Mouse (Mus musculus) gastrocnemius, postnatal 14 days (tissue): ENCODE measurements around the gene Senp1. TPM values are rescaled to one million over a fixed set of nuclear protein-coding genes. Genes with fewer than 3 reads are reported as not detected.

Experiments
- DNase-seq: peaks from one replicate; pipeline ENCODE4 v3.0.0; 2021; ENCODE audit warnings: mixed read lengths
- intact Hi-C: fragments of 180-260 bp; cut with DNase I; formaldehyde crosslinking; loops from one replicate; pipeline ENCODE4 v1.15.1; 2025; ENCODE audit warnings: low total_unique reads
- total RNA-seq, 2 experiments: library from RNA; stranded (reverse); gene quantifications; 2 replicates each; pipeline ENCODE4 v1.2.3; 2021

Senp1 gene
- total RNA-seq, 2 experiments from 2014 or later = 6.8 to 7.0 TPM

DNA sequence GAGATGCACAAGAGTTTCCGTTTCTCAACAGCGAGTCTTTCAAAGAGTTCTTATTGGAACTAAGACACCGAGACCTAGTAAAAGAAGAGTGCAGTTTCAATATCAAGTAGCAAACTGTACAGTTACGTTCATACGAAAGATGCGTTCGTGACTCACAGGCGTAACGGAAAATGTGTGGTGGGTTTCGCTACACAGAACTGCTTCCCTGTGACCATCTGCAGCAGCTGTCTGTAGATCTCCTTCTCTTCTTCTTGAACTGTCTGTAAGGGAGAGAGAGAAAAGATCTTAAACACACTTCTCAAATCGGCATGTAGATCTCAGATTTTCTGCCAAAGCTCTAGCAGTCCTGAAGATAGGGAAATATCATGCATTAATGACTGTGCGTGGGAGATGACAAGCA lies 26.9 kb downstream of the Senp1 start:
- no peak for DNase-seq
- intact Hi-C loops = no loop called here

DNA sequence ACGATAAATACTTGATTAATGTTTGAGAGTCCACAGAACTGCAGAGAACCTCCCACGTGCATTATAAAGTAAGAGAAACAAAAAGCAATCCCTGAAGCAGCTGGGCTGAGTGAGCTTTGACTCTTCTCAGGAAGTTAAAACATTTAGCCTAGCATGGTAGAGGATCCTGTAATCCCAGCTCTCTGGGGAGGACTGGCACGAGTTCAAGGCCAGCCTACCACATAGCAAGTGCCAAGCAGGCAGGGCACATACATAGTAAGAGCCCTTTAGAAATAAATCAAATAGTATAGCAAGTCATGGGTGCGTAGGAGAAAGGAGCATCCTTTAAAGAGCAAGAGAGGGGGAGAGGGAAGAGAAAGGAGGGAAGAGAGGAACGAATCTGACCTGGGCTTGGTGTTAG lies 27.7 kb downstream of the Senp1 start:
- no peak for DNase-seq
- intact Hi-C loops = no loop called here

DNA sequence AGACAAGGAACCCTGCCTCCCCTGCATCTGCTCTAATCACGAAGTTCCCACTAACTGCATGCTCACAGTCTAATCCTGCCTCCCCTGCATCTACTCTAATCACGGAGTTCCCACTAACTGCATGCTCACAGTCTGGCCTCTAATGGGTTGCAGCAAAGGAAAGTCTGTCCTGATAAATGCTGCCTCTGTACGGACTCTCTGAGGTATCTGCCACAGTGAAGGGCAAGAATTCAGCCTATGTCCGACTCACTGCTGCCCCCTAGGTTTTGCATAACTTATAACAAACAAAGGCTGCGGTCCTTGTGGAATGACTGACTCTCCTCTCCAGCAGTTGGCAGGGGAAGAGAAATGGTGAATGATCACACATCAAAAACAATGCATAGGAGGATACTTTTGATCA lies 38.3 kb downstream of the Senp1 start:
- intact Hi-C loops = no loop called here
- no peak for DNase-seq

DNA sequence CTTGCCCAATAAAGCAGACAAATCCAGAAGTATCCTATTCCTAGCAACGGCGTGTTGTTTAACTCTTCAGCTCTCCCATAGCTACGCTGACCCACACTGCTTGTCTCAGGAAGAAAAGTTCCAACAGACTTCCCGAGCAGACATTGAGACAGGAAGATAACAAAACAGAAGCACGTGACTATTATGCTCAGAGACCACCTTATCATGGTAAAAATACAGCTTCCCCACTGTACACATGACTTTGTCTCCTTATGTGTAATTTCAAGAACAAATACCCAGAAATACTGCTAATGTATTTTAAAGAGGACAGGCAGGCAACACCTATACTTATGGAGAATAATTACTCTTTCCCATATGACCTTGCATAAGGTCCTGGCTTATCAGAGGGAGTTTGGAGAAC lies 41.9 kb downstream of the Senp1 start:
- DNase-seq = no peak
- intact Hi-C loops = no loop called here

GRCm38 (mm10) chr15:98048918-98049700 lies 44.4 kb downstream of the Senp1 start:
- no peak for DNase-seq
- intact Hi-C loops = no loop called here

DNA sequence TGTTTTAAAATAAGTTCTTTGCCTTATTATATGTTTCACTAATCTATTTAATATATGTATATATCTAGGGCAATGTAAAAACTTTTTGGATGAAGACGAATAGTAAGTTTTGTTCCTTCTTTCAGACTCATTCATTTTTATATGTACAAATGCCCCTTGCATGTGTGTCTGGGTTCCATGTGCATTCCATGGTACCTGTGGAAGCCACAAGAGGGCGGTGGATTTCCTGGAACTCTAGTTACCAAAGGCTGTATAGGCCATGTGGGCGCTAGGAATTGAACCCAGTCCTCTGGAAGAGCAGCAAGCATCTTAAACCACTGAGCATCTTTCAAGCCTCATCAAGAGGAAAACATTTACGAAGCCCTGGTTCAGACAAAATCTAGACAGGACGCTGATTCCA lies 49.2 kb downstream of the Senp1 start:
- intact Hi-C loops = no loop called here
- DNase-seq = no peak

DNA sequence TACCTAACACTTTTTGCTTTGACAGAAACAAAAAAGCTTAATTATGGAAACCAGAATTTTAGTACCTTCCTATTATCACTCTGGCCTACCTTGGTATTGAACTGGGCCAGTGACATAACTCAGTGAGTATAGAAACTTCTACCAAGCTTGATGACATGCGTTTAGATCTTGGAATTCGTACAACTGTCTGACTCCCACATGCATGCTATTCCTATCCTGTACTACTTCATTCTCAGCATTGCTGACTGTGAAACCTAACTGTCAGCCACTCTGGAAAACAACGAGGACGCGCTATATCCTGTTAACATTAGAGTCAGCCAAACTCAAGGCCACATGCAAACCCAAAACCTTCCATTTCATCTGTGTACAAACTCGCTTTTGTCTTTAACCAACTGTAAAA lies 49.6 kb downstream of the Senp1 start:
- intact Hi-C loops = no loop called here
- DNase-seq = no peak

GRCm38 (mm10) chr15:98042508-98042907 lies 51.0 kb downstream of the Senp1 start:
- no peak for DNase-seq
- intact Hi-C loops = no loop called here

DNA sequence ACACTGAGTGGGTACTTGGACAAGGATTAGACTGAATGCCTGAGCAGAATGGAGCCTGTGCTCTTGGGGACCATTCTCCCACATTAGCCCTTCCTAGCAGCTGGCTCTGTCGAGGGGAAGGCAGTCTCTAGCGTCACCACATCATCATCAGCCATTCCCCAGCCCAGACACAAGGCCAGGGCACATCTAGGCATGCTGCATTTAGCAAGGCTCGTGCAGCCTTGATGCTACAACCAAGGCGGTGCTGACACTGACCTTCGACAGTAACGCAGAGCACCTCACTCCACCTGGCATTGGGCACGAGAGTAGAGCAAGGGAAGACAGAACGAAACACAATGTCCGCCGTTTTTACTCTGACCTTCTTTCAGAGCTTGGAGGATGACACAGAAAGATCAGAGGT lies 53.9 kb downstream of the Senp1 start:
- intact Hi-C loops = no loop called here
- DNase-seq = no peak

GRCm38 (mm10) chr15:98036578-98036977 lies 57.0 kb downstream of the Senp1 start:
- DNase-seq = no peak
- intact Hi-C loops = no loop called here

- DNase-seq = no peak
- intact Hi-C loops = no loop called here
Measured at GRCm38 (mm10) chr15:98035076-98035755, 58.3 kb downstream of the Senp1 start.

- no peak for DNase-seq
- intact Hi-C loops = no loop called here
Measured at GRCm38 (mm10) chr15:98033233-98033748, 60.3 kb downstream of the Senp1 start.

DNA sequence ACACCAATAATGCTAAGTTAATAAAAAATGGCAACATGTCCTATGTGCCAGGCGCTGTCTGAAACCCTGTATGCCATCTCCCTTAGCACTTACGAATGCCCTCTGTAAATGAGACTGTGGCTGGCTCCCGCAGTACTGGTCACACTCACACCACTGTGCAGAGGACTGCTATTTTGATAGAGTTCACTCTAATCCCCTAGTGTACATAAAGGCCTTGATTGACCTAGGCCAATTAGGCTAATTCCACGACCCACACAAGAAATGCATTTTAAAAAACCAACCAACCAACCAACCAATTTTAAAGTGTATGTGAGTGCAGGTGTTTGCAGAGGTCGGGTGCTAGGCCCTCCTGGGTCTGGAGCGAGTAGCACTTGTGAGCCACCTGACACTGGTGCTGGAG lies 63.7 kb downstream of the Senp1 start:
- intact Hi-C loops = no loop called here
- DNase-seq = no peak

DNA sequence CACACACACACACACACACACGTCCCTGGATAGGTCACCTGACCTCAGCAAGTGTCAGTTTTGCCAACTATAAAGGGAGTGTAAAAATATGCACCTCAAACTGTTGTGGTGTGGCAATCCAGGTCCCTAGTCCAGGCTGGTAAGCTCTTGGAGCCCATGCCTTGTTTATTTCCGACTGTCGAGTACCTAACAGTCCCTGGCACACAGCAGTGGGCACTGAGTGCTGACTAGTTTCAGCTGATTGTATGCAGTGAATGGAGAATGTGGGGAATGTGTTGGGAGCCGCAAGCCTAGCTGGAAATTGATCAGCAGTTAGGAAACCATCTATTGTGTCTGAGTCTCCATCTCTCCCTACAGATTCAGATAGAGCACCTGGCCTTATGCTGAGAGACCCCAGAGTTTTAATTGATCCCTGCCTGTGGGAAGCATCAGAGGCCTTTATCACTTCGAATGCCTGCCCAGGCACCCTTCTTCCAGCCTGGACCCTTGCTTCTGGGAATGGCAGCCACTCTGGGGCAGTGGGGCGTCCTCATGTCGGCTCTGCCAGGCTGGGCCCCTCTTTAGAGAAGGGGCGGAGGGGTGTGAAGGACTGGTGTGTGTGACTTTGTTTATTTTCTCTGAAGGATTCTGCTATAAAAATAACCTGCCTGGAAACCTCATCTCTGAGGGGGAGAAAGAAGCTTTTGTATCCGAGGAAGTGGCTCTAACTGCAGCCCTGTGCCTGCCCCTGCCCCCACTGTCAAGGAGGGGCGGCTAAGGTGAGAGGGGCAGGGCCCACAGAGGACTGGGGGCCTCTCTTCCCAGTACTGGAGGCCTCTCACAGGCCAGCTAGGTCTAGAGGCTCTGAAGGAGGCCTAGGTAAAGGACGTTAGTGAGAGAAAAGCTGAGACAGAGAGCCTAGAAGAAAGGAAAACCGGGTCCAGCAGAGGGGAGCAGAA lies 66.3 kb downstream of the Senp1 start:
- intact Hi-C loops = no loop called here
- no peak for DNase-seq

- intact Hi-C loops = no loop called here
- DNase-seq = no peak
Measured at GRCm38 (mm10) chr15:98025611-98026010, 67.9 kb downstream of the Senp1 start.

GRCm38 (mm10) chr15:98023137-98023536 lies 70.4 kb downstream of the Senp1 start:
- intact Hi-C loops = no loop called here
- DNase-seq = no peak

DNA sequence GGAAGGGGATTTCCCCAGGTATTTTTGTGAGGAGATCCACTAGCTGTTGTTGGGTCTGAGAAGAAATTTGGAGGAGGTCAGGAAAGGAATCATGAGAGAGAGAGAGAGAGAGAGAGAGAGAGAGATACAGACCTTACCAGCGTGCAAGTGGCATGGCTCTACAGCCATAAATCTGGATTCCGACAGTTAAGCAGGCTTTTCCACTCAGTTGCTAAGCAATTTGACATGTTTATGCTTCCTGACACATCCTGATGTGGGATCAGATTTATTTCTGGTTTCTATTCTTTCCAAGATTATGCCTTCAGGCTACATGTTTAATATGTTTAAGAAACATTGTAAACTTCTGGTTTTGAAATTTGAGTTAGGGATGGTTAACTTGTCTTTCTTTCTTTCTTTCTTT lies 71.7 kb downstream of the Senp1 start:
- no peak for DNase-seq
- intact Hi-C loops = no loop called here

DNA sequence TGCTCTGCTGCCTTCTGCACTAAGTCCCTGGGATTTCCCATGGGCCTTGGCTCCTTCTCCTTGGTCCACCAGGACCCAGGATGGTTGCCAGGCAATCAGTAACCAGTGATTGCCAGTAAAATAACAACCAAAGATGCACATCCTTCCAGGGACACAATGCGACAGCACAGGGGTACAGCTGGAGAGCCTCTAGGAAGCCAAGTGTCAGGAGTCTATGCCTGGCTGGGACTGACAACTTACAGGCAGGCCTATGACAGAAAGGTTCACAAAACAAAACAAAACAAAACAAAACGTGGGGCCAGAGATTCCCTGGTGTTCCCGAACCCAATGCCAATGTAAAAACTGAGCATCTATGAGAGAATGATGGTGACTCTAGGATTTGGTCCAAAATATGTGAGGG lies 74.5 kb downstream of the Senp1 start:
- DNase-seq = no peak
- intact Hi-C loops = no loop called here

DNA sequence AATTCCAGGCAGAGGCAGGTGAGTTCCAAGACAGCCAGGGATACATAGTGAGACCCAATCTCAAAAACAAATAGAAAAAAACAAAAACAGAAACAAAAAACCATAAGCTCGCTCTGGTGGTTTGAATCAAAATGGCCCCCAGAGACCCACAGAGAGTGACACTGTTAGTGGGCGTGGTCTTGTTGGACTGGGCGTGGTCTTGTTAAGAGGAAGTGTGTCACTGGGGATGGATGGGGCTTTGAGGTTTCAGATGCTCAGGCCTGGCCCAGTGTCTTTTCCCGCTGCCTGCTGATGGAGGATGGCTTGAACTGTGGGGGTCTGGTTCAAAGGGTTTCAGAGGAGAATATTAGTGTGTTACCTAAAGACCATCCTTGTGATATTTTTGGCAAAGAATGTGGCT lies 75.6 kb downstream of the Senp1 start:
- DNase-seq = no peak
- intact Hi-C loops = no loop called here

DNA sequence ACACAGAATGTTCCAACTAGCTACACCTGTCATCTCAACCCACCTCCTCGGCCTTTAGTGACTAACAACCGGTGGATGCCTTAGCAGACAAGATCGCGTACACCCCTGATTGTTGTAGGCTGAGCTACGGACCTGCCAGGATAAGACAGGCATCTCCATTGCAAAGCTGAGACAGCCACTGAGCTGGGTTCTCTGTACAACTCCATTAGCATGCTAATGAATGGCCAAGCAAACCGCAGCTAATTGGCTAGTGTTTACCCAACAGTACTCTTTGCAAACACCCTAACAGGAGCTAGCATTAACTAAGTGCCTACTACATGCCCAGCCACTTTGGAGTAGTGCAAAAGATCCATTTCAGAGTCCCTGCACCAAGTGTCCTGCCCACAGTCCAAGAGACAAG lies 80.7 kb downstream of the Senp1 start:
- intact Hi-C loops = no loop called here
- no peak for DNase-seq
